Mouse (Mus musculus): ENCODE measurements at regions not wholly inside any gene's neighbourhood (a gene's known extent, or its start where the extent isn't known, plus 50 kb on each side); places are given as distances from the start of the nearest gene placed in this dataset.

DNA sequence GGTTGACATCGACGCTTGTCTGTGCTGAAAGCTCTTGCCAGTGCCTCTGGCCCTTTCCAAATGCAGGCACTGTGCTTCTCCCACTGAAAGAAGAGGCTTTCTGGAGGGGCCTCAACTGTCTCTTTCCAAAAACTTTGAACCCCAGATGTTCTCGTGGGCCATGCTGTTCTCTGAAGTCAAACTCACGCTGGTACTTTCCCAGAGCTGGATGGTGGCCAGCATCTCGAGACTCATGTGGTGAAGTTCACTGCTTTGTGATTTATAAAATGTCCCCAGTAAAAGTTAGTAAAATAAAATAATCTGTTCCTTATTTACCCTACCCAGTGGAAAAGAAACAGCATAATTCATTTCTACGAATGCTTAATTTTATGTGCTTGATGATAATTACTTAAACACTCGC lies 180.4 kb upstream of the Lyplal1 start:
- no peak for DNase-seq (ENCODE audit: low read depth, low spot score)

DNA sequence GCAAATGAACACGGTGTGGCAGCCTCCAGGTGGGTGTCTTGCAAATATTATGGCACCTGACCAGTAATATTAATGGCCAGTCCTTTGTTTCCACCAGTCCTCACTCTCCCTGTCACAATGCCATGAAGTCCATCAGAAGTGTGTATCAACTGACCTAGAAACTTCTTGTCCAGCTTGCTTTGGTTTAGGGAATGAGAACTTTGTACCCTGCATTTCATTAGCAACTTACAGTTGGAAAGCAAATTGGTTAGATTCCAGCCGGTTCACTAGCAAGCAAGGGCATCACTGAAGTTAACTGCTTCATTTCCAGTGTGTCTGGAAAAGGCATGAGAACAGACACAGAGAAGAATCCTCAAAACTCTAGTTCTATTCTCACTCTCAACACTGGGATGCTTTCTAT lies 178.1 kb upstream of the Lyplal1 start:
- DNase-seq (ENCODE audit: low read depth, low spot score), result no peak

GRCm38 (mm10) chr1:186294635-186295034 lies 177.5 kb upstream of the Lyplal1 start:
- DNase-seq (ENCODE audit: low read depth, low spot score), result no peak

- no peak for DNase-seq (ENCODE audit: low read depth, low spot score)
Observed at GRCm38 (mm10) chr1:186289117-186289516, 172.0 kb upstream of the Lyplal1 start.

GRCm38 (mm10) chr1:186287831-186288230 lies 170.7 kb upstream of the Lyplal1 start:
- DNase-seq (ENCODE audit: low read depth, low spot score), result no peak

GRCm38 (mm10) chr1:186286401-186286800 lies 169.3 kb upstream of the Lyplal1 start:
- no peak for DNase-seq (ENCODE audit: low read depth, low spot score)

- DNase-seq (ENCODE audit: low read depth, low spot score), result no peak
Observed at GRCm38 (mm10) chr1:186277981-186278634, 161.0 kb upstream of the Lyplal1 start.

GRCm38 (mm10) chr1:186271436-186271835 lies 154.3 kb upstream of the Lyplal1 start:
- DNase-seq (ENCODE audit: low read depth, low spot score), result no peak

DNA sequence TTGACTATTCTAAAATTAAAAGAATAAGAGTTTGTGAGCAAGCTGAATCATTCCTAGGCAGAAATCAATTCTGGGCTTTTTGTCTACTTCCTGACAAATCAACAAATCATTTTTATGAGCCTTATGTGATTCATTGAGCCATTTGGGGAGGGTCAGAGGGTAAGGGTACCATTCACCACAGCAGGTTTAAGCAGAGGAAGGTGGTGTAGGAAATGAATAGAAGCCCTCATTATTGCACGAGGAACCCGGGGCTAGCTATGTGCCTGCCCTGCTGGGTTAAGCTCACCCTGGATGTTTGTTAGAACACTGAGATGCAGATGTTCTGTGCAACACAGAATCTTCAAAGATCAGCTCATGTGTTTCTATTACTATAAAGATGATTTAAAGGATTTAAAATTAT lies 150.2 kb upstream of the Lyplal1 start:
- DNase-seq (ENCODE audit: low read depth, low spot score), result no peak

DNA sequence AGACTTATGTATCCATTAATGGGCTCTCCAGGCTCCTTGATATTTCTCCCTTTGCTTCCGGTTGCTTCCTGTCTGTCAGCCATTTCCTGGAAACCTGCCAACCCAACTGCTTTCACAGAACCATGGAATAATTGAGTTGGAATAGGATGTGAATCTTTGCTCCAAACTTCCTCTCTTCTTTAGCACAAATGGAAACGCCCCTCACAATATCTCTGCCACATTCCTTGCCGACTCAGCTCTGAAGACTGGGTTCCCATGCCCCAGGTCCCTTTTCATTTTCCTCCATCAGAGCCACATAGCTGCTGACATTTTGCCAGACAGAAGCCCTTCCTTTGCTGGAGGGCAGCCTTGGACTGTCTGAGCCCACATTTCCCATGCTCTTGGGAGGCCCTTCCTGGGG lies 147.5 kb upstream of the Lyplal1 start:
- DNase-seq (ENCODE audit: low read depth, low spot score), result no peak

- DNase-seq (ENCODE audit: low read depth, low spot score), result no peak
Observed at GRCm38 (mm10) chr1:186263955-186264354, 146.8 kb upstream of the Lyplal1 start.

DNA sequence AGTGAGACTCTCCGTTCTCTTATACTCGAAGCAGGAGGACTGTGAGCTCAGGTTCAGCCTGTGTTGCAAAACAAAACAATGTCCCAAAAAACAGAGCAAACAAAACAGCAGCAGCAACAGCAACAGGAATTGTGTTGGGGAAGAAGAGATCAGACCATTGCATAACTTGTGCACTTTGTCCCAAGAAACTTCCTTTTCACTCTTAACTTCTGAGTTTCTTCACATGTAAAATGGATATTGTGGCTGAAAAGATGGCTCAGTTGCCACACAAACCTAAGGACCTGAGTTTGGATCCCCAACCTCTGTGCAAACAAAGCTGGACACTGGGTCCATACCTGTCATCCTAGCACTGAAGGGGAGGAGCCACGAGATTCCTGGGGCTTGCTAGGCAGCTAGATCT lies 146.1 kb upstream of the Lyplal1 start:
- no peak for DNase-seq (ENCODE audit: low read depth, low spot score)

DNA sequence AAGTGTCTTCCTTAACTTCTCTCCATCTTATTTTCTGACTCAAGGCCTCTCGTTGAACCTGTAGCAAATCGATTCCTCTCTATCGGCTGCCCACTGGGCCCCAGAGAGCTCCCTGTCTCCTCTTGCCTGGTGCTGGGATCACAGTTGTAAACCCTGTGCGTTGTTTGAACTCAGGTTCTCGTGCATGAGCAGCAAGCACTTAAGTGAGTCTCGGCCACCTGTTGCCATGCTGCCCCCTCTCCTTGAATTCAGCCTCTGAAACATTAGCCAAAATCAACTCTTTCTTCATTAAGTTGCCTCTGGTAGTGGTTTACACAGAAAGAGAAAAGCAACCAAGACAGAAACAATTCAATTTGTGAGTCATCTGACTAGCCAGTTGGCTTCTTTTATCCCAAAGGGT lies 144.9 kb upstream of the Lyplal1 start:
- DNase-seq (ENCODE audit: low read depth, low spot score), result no peak

DNA sequence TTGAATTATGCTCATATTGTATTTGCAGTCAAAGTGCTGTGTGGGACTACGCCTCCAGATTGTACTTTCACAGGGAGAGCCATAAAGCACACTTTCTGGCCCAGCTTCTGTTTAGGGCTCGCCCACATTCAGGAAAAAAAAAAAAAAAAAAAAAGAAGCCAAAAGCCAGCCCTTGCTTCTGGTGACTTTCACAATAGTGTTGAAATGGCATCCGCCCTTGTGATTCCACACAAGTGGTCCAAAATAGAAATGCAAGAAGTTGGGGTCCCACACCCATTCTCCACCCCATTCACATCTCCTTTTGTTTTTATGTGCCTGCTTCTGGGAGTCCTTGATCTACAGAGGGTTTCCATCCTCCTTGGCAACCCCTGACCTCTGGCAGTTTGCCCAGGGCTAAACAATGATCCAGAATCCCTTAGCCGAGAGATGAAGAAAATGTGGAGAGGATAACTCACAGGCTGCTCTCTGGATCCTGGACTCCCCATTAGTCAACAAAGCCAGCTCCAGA lies 144.3 kb upstream of the Lyplal1 start:
- peak; percentile 48 for DNase-seq (ENCODE audit: low read depth, low spot score)

- no peak for DNase-seq (ENCODE audit: low read depth, low spot score)
Observed at GRCm38 (mm10) chr1:186257611-186258010, 140.5 kb upstream of the Lyplal1 start.

- no peak for DNase-seq (ENCODE audit: low read depth, low spot score)
Observed at GRCm38 (mm10) chr1:186255476-186256080, 138.5 kb upstream of the Lyplal1 start.

GRCm38 (mm10) chr1:186254500-186254899 lies 137.4 kb upstream of the Lyplal1 start:
- no peak for DNase-seq (ENCODE audit: low read depth, low spot score)

DNA sequence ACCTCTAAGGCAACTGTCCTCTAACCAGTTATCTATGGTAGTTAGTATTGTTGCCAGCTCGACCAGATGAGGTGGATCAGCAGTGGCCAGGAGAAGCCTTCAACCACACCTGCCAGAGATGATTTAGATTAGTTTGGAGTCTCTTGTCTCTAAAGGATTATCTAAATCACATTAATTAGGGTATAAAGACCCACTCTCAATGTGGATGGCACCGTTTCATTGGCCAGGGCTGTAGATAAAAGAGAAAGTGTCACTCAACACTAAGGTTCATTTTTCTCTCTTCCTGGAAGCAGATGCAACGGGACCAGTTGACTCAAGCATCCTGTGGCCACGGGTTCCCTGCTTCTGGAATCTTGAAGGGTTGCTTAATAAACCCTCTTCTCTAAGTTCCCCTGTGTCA lies 135.4 kb upstream of the Lyplal1 start:
- DNase-seq (ENCODE audit: low read depth, low spot score), result no peak

DNA sequence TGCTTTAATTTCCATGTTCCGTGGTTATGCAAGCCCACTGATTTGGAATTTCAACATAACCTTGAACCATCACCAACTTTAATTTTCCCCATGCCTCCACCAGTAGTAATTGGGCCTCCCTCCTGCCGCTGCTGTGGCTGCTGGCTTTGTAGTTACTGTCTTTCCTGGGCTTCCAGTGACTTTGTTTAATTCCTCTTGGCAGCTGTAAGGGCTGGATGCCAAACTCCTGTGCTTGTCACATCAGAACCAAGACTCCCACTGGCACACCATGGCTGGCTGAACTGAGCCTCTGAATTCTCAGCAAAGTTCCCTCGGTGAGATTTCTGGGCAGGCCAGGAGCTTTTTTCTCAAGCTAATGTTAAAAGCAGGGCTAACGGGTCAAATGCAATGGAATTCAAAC lies 133.2 kb upstream of the Lyplal1 start:
- DNase-seq (ENCODE audit: low read depth, low spot score), result no peak

DNA sequence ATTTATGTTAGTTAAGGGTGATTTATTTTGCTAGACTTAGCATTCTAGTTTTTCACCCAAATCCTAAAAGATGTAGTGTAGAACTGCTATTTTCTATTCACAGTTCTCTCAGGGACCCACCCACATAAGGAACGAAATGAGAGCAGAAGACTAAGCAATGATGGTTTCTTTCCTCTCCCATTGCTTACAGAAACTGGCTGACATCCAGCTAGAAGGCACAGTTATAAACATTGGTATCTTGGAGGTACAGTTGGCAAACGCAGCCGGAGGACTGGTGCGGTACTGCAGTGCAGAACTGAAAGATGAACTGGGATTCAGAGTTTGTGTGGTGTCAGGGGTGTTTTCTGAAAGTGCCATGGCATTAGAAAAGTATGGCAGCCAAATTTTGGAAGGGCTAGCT lies 132.1 kb upstream of the Lyplal1 start:
- no peak for DNase-seq (ENCODE audit: low read depth, low spot score)

DNA sequence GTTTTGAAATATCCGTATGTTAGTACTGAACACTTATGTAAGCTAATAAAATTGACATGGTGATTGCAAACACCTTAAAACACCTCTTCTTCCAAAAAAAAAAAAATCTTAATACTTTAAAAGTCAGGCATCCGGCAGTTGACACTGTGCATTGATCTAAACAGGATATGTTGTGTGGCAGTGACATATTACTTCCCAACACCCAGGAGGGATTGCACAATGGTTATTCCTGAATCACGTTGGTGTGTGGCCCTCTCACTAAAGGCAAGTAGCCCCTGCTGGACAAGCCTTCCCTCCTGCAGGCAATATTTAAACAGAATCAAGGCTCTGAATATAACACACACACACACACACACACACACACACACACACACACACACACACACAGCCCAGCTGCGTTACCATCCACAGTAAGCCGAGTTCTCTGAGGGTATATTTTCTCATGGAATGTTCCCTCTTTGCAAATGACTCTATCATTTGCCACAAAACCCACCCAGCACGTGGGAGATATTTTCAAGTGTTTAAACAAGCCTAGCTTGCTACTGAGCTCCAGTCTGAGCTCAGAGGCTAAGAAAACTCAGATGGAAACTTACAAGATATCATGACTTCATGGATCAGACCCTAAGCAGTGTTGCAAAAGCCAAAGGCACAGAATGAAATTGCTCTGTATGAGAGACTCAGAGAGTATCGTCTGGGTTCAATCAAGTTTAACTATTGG lies 128.8 kb upstream of the Lyplal1 start:
- no peak for DNase-seq (ENCODE audit: low read depth, low spot score)

- DNase-seq (ENCODE audit: low read depth, low spot score), result no peak
Observed at GRCm38 (mm10) chr1:186241112-186241511, 124.0 kb upstream of the Lyplal1 start.

GRCm38 (mm10) chr1:186237556-186237955 lies 120.4 kb upstream of the Lyplal1 start:
- DNase-seq (ENCODE audit: low read depth, low spot score), result no peak

Measured in embryo, embryonic 11.5 days (tissue).